Mouse (Mus musculus): ENCODE data around the gene Gm6034.
"Not testable (repeated sequence)": the region's sequence is repeated elsewhere in the genome, so short reads cannot be mapped to it uniquely, and the experiment has no call there.

DNA sequence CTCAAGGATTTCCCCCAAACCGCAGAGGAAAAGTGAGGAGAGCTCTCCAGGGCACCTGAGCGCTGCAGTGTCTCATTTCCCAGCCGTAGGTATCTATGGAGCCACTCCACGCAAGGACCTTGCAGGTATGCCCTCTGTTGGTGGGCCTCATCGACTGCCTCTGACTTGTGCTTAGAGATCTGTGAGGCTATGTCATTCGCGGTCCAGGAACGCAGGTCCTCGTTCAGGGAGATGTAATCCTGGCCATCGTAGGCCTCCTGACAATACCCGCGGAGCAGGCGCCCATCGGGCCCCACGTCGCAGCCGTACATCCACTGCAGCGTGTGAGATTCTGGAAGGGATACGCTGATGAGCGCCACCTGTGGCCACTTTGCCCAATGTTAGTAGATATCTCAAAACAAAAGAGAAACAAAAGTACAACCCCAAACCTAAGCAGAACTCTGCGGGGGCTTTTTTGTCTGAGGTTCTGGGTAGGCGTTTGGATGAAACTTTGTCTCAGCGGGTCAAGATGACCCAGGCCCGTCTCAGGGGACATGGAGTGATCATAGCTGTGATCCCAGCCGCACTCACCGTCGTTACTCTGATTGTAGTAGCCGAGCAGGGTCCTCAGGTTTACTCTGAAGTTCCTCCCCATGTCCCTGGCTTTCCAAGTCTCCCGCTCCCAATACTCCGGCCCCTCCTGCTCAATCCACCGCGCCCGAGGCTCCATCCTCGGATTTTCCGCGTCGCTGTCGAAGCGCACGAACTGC lies 11.0 kb upstream of the Gm6034 start:
- TF ChIP-seq POLR2A (IDR thresholded peaks at IDR 0.05; ENCODE audit: insufficient read length, low read depth); TCF12 (IDR thresholded peaks at IDR 0.05; ENCODE audit: insufficient read depth, poor library complexity, severe bottlenecking); MAX (IDR thresholded peaks at IDR 0.05; ENCODE audit: low read depth); REST (IDR thresholded peaks at IDR 0.05; ENCODE audit: insufficient read depth, insufficient read length); MYOG (IDR thresholded peaks at IDR 0.05; ENCODE audit: control insufficient read depth in 1 of 3, insufficient read depth in 1 of 3, insufficient read length in 2 of 3, low read depth in 2 of 3): not testable (repeated sequence)
